Mouse (Mus musculus) frontal cortex, postnatal 10 days (tissue): ENCODE data around the gene AI413582.

ENCODE experiments used
- DNase-seq, 2 experiments: peaks; one replicate each; pipeline ENCODE4 v3.0.0; 2022; ENCODE audit warnings: low spot score in 2 of 2, mixed read lengths in 1 of 2

Gene AI413582

DNA sequence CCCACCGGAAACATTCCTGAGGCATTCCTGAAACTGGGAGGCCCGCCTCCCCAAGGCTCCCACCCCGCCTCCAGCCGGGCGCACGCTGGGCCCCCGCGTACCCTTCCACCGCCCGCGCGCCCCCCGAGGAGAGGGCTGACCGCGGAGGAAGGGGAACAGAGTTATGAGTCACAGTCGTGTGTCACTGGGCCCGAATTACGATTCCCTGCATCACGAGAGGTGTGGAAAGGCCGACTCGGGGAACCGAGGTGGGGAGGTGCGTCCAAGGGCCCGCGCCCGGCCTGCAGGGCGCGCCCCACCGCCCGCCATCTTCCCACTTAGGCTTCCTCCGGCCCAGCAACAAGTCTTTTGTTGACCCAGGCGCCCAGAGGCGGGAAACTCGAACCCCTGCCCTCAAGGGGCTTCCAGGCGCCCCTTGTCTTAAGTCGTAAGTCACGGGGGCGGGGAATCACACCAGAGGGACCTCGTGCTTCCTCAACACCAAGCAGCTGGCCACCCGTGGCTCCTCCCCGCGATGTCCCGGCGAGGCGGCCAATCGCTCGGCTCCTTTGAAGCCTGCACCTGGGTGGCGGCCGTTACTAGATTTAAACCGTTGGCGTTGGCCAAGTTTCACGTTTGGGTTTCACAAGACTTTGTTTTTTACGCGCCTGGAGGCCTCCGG is 9.9 kb downstream of the AI413582 start:
- no peak for DNase-seq

DNA sequence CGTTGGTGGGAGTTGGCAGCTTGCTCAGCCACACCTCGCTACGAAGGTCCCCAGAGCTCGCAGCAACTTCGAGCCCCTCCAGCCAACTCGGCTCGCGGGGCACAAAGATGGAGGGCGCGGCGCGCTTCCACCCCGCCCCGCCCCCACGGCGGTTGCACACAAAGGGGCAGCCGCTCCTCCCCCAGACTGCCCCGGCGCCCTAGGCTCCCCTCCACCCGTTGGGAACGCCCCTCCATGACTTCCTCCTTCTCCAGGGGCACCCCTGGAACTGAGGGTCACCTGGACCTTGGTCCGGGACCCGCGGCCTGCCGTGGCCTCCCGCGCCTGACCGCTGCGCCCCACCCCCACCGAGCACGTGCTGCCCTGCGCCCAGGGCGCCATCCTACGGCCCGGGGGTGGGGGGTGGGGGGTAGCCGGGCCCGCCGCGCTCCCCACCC is 10.5 kb downstream of the AI413582 start:
- no peak for DNase-seq

DNA sequence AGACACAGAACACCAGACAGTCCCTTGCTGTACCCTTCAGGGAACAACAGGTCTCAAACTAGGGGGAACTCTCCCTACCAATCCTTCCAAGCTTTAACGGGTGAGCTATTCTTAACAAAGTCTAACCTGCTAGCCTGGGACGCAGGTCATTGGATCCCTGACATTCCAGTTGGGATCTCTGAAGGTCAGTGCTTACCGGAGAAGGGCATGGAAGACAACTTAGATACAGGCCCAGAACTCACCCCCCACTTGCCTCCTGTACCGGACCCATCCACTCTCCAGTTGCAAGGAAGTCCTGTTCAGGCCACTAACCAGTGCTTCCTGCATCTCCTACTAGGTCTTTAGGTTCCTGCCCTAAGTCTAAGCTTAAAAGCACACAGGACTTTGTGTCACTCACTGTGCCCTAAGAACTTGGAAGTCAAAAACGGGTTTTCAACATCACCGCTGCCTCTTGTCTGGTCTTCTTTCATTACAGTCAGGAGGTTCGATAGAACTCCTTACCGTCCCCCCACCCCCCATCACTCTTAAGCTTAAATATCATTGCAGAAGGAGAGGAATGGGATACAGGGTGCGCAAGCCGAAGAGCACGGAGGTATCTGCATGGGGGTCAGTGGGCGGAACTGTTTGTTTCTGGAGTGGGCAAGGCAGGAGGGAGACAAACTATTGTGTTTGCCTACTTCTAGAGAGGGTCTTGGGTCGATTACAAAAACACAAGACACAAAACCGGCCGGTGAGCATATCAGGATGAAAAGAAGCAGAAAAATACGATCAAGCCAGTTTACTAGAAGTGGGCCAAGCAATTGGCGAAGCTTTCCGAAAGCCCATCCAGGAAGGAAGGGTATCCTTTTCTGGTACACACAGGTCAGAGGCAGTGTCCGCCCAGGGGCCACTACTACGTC is 11.2 kb downstream of the AI413582 start:
- no peak for DNase-seq

DNA sequence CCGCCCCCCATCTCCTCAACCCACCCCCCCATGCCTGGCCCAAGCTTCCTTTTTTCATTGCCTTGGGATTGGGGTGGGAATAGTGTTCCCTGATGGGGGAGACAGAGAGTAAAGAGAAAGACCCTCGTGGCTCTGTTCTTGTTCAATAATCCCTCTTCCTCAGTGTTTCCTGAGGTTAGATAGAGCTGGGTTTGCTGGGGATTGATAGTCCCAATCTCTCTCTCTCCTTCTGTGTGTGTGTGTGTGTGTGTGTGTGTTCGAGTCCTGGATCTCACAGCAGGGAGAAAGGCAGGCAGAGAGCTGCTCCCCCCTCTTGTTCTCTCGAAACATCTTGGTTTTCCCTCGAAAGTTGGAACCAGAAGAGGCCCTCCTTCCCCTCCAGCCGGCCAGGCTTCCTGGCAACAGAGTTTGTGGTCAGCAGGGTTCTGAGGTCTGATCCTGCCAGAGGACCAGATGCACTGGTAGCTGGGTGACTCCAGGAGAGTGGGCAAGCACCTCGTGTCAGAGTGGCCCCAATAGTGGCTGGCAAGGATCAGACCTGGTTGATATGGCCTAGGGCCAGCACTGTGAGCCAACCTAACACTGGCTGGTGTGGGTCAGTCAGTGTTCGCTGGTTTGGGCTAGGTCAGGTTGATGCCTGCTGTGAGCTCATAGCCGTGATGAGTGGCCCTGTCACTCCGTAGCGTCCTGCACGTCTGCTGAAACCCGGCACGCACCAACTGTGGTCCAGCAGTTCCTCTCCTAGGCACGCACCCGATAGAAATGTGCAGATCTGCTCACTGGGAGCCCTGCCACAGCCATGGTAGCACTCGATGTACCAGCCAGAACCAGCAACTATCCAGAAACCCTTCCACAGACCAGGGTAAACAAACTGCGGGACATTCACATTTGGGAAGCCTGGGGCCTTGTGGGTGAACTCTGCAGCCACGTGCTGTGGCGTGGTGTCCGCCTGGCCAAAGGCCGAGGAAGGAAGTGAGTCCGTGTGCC is 13.0 kb downstream of the AI413582 start:
- DNase-seq: peak in 1 of 2 experiments; percentile 11

DNA sequence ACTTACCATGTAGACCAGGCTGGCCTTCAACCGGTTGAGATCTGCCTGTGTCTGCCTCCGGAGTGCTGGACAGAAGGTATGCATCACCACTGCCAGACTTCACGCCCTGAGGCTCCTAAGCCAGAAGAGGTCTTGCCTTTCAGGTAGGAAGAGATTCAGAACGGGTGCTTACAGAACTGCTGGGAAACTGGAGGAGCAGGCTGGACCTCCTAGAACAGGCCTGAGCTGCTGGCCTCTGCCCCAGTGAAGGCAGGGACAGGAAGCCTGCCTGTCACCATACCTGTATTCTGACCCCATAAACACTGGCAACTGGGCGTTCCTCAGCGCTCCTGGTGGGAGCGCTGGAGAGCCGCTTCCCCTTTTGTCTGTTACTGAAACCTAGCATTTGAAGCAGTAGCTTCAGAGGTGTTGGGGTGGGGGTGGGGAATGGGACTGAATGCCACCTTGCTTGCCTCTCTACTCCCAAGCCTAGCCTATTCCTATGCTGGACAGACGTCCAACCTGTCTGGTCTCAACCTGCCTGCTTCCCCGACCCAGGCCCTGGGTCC is 14.1 kb downstream of the AI413582 start:
- no peak for DNase-seq

DNA sequence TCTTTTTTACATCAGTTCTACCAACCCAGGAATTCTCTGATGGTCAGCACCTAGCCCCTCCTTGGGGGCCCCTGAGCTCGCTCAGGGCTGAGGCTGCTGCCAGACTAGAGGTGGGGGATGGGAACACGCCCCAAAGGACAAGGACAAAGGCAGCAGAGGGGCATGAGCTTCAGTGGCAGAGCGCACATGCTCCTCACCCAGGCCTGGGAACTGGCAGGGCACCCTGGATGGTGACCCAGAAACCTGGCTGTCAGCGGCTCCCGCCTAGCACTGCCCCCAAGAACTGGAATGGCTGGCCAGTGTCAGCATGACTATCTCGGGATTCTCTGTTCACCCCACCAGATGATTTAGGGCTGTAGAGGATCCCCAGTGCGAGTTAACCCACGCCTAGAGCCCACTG is 16.3 kb downstream of the AI413582 start:
- DNase-seq: no peak

DNA sequence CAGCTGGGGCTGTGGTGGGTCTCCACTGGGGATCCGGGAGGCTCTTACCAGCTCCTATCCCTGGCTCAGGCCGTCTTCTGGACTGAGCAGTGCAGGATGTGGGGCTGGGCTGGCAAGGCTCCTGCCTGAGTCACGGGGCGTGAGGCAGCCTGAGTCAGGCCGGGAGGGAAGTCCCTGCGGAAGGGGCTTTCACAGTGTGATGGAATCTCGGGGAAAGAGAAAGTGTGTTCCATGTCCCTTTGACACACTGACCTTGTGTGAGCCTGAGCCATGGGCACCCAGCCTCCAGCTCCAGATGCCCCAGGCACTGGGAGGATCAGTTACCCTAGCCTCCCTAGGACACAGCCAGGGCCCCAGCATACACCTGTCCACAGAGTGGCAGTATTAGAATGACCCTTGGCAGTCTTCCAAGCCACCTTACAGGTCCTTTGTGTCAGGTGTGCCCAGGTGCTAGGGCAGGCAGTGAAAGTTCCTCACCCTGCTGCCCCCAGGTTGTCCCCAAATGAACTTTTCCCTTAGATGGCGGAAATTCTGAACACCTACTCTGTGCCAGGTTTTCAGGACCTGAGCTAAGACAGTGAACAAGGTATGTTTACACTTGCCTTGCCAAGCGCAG is 18.2 kb downstream of the AI413582 start:
- no peak for DNase-seq

DNA sequence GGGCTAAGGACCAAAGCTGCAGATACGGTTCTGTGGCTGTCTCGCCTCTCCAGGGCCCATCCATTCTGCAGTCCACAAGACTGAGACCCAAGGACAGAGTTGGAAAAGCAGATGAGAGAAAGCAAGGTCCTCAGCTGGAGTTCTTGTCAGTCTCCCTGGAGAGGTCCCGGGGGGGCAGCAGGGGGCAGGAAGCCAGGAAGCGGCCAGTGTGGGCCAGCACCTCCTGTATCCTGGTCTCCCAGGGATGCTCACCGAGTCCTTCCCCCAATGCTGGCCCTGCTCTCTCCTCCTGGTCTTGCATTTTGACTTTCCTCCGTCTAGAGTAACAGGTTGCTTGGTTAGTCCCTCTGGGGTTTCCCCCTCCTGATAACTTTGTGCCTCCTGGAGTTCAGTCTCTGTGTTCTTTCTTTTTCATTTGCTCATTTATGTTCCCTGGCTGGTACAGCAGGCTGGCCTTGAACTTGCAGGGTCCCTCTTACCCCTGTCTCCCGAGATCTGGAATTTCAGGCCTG is 18.9 kb downstream of the AI413582 start:
- no peak for DNase-seq

DNA sequence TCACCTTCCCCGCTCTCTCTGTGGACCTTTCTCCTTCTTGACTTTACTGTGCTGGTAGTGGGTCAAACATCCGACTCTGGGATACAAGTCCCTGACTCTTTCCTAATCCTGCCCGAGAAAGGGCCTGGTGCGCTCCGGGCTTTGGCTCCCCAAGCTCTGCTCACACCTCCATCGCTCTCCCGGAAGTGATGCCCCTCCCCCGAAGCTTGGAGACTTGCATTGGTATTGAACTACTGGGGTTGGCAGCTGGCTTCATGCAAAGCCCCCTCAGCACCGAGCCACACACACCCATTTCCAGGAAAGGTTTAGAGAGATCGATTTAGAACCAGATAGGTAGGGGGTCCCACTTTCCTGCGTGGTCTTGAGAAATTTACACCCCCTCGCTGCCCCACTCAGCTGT is 19.6 kb downstream of the AI413582 start:
- DNase-seq: no peak

DNA sequence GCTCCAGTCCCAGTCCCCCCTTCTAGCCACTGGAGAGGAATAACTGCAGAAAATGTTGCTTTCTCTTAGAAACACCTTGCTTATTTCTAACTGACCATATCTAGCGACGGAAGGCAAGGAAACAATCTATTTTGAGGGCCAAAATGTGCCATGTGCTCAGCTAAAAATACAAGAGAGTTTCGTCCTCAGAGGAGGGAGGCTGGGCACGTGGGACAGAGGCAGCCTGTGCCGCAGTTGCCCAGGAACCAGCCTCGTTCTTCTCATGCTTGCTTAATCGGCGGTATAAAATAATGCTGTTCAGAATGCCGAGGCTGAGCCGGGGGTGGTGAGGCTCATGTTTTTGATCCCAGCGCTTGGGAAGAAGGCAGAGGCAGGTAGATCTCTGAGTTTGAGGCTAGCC is 21.0 kb downstream of the AI413582 start:
- DNase-seq: no peak

DNA sequence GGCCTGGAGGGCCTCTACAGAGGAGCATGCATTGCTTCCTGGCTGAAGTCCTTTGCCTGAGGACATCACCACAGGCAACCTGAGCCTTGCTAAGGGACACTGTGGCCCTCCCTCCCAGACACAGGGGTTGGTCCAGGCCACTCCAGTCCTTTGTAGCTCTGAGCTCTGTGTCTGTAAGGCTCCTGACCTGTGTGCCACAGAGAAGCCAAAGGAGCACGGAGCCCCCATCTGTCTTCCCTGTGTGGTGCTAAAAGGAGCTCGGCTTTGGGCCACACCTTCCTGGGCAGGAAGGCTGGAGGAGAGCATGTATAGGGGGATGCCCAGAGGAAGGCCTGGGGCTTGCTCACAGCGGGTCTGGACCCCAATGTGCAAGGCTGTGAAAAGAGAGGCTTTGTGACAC is 23.6 kb downstream of the AI413582 start:
- no peak for DNase-seq

DNA sequence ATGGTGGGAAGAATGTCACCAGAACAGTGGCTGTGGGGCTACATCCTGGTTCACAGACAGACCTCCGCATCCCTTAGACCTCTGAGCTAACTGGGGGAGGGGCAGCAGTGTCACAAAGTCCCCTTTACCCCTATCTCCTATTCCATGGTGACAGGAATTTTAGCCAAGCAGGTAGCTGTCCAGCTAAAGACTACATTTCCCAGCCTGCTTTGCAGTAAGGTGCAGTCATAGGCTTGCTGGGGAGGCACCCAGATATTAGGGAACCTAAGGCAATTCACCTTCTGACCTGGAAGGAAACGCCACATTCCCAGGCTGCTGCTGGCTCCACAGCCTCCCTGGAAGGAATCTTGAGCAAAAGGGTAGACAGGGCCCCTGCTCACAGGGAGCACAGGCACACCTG is 24.3 kb downstream of the AI413582 start:
- no peak for DNase-seq

DNA sequence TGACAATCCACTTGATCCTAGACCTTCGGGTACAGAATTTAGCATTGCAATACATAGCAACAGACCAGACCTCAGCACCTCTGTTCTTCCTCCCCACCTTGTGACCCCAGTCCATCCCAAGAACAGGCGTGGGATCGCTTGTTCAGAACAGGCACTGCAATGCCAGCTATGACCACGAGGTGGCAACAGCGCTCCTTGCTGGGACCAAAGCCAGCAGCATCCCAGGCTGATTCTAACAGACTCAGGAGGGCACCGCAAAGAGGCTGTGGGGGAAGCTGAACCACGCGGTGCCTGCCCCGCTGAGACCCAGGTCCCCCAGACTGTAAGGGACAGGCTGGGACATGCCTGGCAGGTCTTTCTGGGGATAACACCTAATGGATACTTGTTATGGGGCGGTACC is 30.8 kb downstream of the AI413582 start:
- peak in 1 of 2 experiments; percentile 87 for DNase-seq

DNA sequence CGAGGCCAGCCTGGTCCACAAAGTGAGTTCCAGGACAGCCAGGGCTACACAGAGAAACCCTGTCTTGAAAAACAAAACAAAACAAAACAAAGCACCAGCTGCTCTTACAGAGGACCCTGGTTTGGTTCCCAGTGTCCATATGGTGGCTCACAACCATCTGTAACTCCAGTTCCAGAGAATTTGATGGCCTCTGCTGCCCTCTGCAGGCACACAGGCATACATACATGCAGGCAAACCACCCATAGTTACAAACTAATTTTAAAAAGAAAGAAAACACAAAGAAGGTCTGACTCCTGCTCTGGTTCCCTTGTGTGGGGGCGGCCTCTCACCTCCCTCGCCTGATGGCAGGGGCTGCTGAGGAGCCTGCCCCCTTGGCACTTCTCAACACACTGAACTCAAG is 32.2 kb downstream of the AI413582 start:
- DNase-seq: no peak

DNA sequence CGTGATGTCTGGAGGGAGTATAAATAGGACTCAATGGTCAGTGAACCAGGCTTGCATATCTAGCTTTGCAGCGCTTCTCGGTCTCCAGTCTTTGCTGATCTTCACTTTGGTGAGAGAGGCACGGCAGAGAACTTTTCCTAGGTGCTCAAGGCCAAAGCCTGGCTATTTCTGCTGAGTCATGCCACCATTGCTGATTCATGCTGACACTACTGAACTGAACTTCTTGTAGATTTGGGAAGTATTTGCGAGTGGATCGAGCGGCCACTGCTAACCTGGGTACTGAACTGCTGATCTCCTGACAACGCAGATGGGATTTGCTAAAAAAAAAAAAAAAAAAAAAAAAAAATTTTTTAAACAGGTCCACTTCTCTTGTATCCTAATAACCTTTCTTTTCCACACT is 33.5 kb downstream of the AI413582 start:
- DNase-seq: no peak

DNA sequence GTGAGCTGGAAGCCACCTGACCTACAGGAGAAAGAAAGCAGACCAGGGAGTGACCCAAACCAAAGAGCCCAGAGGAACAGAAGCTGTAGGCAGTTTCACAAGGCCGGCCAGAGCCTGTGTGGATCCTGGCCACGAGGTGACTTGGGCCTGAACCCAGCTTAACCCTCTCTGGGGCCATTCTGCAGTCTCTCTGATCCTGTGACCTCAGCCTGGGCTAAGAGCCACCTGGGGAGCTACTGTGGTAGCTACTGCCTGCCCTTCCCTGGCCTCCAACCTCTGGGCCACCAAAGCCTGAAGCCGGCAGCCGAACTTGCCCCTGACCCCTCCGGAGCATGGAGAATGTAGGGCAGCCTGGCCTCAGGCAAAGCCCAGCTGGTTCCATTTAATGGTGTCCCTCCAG is 36.8 kb downstream of the AI413582 start:
- no peak for DNase-seq

DNA sequence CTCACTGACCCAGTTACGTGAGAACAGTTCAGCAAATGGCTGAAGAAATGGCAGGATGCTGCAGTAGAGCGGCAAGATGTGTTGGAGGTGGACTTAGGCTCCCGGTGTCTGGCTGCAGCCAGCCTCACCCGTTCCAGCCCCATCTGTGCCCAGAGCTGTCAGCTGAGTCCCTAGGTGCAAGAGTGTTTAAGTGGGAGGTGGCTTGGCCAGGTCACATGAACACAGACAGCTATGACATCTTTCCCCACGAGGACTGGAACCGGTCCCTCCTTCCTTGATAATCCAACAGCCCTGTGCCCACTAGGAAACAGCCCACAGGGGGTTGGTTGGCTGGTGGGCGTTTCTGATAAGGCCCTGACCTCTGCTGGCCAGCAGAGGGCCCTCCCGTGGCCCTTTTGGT is 37.5 kb downstream of the AI413582 start:
- DNase-seq: no peak

DNA sequence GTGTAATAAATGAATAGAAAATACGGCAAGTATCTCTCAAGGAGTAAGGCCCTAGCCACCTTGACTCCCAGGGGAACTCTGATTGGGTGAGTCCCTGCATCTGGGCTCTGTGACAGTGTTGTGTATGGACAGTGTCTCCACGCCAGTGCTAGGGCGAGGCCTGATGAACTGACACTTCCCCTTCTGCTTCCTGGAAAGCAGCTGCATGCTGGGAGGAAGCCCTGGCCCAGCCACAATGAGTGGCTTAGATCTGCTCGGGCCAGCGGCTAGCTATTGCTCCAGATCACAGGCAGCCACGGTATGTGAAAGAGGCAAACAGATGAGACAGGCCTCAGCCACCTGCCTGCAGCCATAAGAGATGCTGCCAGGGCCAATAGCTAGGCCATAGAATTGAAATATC is 38.4 kb downstream of the AI413582 start:
- DNase-seq: no peak

DNA sequence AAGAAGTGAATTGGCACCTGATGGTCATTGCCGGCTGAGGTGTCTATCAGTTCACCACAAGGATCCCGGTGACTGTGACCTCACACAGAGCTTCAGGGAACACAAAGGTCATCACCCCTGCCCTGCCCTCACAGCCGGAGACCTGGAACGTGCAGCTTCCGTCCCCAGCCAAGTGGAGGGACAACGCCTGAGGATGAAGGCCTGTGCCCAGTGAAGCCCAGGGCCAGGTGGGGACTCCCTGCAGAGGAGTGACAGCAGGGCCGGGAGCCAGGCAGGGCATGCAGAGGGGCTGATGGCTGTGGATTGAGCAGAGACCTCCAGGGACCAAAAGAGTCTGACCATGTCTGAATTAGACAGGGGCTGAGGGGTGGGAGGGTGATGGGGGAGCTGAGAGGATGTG is 42.4 kb downstream of the AI413582 start:
- DNase-seq: no peak

DNA sequence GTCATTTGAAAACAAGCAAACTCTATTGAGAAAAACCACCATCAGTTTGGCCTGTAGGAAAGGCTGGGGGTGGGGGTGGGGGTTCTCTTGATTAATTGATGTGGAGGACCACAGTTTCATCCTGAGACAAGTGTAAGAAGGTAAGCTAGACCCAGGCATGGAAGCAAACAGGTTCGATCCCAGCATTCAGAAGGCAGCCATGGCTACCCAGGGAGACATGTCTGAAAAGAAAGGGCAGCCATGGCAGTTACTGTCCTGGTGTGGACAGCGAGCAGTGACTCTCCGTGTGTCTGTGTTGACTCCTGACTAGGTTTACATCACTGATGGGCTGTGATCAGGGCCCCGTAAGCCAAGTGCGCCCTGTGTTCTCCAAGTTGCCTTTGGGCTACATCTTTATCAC is 44.3 kb downstream of the AI413582 start, which contains the start of gene Grm4:
Gene Grm4 (minus strand): TSS at position 101 of the 400 bp plus-strand sequence.
- DNase-seq: no peak

DNA sequence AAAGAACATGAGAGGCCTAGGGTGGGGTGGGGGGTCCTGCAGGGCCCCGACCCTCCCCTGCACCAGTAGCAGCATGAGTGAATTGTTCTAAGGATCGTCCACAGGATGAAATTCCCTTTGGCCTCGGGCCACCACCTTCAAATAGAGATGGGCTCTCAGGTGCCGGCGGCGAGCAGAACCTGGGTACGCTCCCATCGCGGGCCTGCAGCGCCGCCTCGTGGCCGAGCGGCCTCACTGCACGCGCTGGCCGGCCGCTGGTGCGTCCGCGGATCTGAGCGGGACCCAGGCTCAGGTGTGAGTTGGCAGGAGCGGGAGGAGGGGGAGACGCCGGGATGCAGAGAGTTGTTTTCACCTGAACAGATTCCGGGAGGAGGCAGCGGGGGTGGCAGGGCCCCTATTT is 45.0 kb downstream of the AI413582 start:
- peak in 1 of 2 experiments; percentile 46 for DNase-seq
